ENCODE assay signal across 21 mouse cellular contexts in genomic region chr6:97434753-97435152, GRCm38 (mm10).
DNase-seq lines count a peak whose midpoint lies in the region; ATAC-seq and TF ChIP-seq lines count a peak whose summit lies in the region.
"Had no signal": no experiment of that assay in that cellular context is flagged by ENCODE, and none has a peak within 500 bp of the region (broad histone marks: within the 10 kb centered on the region; RNA-seq: fewer than 3 reads in every experiment).

No protein-coding gene starts in this region.

- TF ChIP-seq POLR2A in cortical plate, adult 2 months (IDR thresholded peaks at IDR 0.05; ENCODE audit: extremely low read depth, insufficient read depth, low read length), result no peak

- TF ChIP-seq CTCF in hindbrain, postnatal 0 days (IDR thresholded peaks at IDR 0.05; ENCODE audit: low read depth), result no peak
- TF ChIP-seq CTCF in cortical plate, adult 2 months (IDR thresholded peaks at IDR 0.05; ENCODE audit: extremely low read depth, insufficient read depth, low read length), result no peak

- 70% methylated on average over 4 of the region's 4 CpGs for WGBS in hindbrain, postnatal 0 days
- 69% methylated on average over 4 of the region's 4 CpGs for WGBS in hindbrain, embryonic 11.5 days

- no peaks in the 10 kb centered on the region for H3K4me1 ChIP-seq in hindbrain, postnatal 0 days (ENCODE audit: insufficient read depth, low read length)
- H3K4me1 ChIP-seq in hindbrain, embryonic 11.5 days (replicated peaks; ENCODE audit: control insufficient read depth, insufficient read depth, low read length), result no peaks in the 10 kb centered on the region
- no peaks in the 10 kb centered on the region for H3K4me1 ChIP-seq in cortical plate, adult 2 months (ENCODE audit: control insufficient read depth, insufficient read depth, low read length)

- peak; percentile 32; the same call in 1 of the 2 replicates for ATAC-seq in hindbrain, postnatal 0 days
- ATAC-seq in hindbrain, embryonic 11.5 days (ENCODE audit: low FRiP score), result no peak
- ATAC-seq: forebrain, embryonic 14.5 days; inflammation-experienced regulatory T-cells, adult 6 months had no signal

- intact Hi-C loops in left cerebral cortex, postnatal 4 days (cut with DNase I), result no loop called here

- H3K9ac ChIP-seq in hindbrain, postnatal 0 days (replicated peaks; ENCODE audit: low read length), result no peak overlapping the region
- H3K9ac ChIP-seq in hindbrain, embryonic 11.5 days (ENCODE audit: low read depth, low read length), result no peak overlapping the region
- H3K9ac ChIP-seq: embryonic facial prominence, embryonic 15.5 days; heart, embryonic 12.5 days; hindbrain, embryonic 15.5 days had no signal

- H3K27ac ChIP-seq in hindbrain, postnatal 0 days, result no peak overlapping the region
- H3K27ac ChIP-seq in hindbrain, embryonic 11.5 days (ENCODE audit: low read depth, low read length), result no peak overlapping the region
- H3K27ac ChIP-seq in cortical plate, adult 2 months (ENCODE audit: insufficient read depth, low read length), result peak overlapping the region; percentile 92
- H3K27ac ChIP-seq: embryonic facial prominence, embryonic 15.5 days; forebrain, embryonic 10.5 days; heart, adult 2 months; hindbrain, embryonic 10.5 days; hindbrain, embryonic 15.5 days had no signal

- no peak overlapping the region for H3K4me3 ChIP-seq in hindbrain, postnatal 0 days (ENCODE audit: low read length)
- H3K4me3 ChIP-seq in hindbrain, embryonic 11.5 days (ENCODE audit: low read depth, low read length), result no peak overlapping the region
- H3K4me3 ChIP-seq in cortical plate, adult 2 months (ENCODE audit: insufficient read depth, low read length), result no peak overlapping the region
- H3K4me3 ChIP-seq: embryonic facial prominence, embryonic 15.5 days; erythroblast, embryonic 14.5 days; forebrain, embryonic 10.5 days; heart, adult 2 months; heart, embryonic 12.5 days; hindbrain, embryonic 10.5 days; hindbrain, embryonic 15.5 days had no signal

- no peak for DNase-seq in hindbrain, postnatal 0 days (ENCODE audit: low spot score)
- no peak for DNase-seq in hindbrain, embryonic 11.5 days (ENCODE audit: low spot score)
- DNase-seq in left cerebral cortex, adult 11 months (ENCODE audit: low spot score), result peak; percentile 33
- no peak for DNase-seq in left cerebral cortex, postnatal 4 days
- DNase-seq in thymus, postnatal 25 days, result no peak
- DNase-seq: adrenal gland, postnatal 10 days; cerebellum, adult 11-12 months; cerebellum, postnatal 10 days; embryo, embryonic 11 days; gastrocnemius, postnatal 10 days; heart, adult 2 months had no signal

- H3K36me3 ChIP-seq in hindbrain, postnatal 0 days (ENCODE audit: insufficient read depth, low read length), result no peaks in the 10 kb centered on the region
- H3K36me3 ChIP-seq in hindbrain, embryonic 11.5 days (ENCODE audit: control insufficient read depth, insufficient read depth, low read length), result no peaks in the 10 kb centered on the region
- H3K36me3 ChIP-seq: embryonic facial prominence, embryonic 15.5 days; forebrain, embryonic 10.5 days; G1E; heart, embryonic 12.5 days; hindbrain, embryonic 10.5 days; hindbrain, embryonic 15.5 days had no signal

- no peaks in the 10 kb centered on the region for H3K27me3 ChIP-seq in hindbrain, postnatal 0 days (ENCODE audit: insufficient read depth, low read length)
- H3K27me3 ChIP-seq in hindbrain, embryonic 11.5 days (ENCODE audit: control insufficient read depth, insufficient read depth, low read length), result no peaks in the 10 kb centered on the region
- H3K27me3 ChIP-seq: embryonic facial prominence, embryonic 15.5 days; heart, embryonic 12.5 days; hindbrain, embryonic 15.5 days had no signal

- H3K9me3 ChIP-seq in hindbrain, postnatal 0 days (ENCODE audit: low read length), result no peaks in the 10 kb centered on the region
- no peaks in the 10 kb centered on the region for H3K9me3 ChIP-seq in hindbrain, embryonic 11.5 days (ENCODE audit: control insufficient read depth, low read length)
- H3K9me3 ChIP-seq: embryonic facial prominence, embryonic 15.5 days; forebrain, embryonic 10.5 days; heart, embryonic 12.5 days; hindbrain, embryonic 10.5 days; hindbrain, embryonic 15.5 days had no signal

- no peak overlapping the region for H3K4me2 ChIP-seq in hindbrain, postnatal 0 days (ENCODE audit: low read depth, low read length)
- H3K4me2 ChIP-seq in hindbrain, embryonic 11.5 days (replicated peaks; ENCODE audit: low read depth, low read length), result no peak overlapping the region
- H3K4me2 ChIP-seq: embryonic facial prominence, embryonic 15.5 days; heart, embryonic 12.5 days; hindbrain, embryonic 15.5 days had no signal
